Mouse (Mus musculus) brown adipose tissue, adult 24 weeks (tissue): ENCODE results near the gene Kat2b. TPM values are rescaled to one million over a fixed set of nuclear protein-coding genes. Genes with fewer than 3 reads are reported as not detected.
"Not testable (repeated sequence)": the region's sequence is repeated elsewhere in the genome, so short reads cannot be mapped to it uniquely, and the experiment has no call there.

Experiments used
- H3K27ac ChIP-seq: fragments of 200-500 bp; replicated peaks from 2 replicates; pipeline ENCODE4 v1.5.1; 2012; ENCODE audit warnings: low read depth, mild to moderate bottlenecking, low read length
- H3K4me1 ChIP-seq: fragments of 200-500 bp; 2 replicates; pipeline ENCODE4 v1.6.1; 2012; ENCODE audit warnings: low read length, mixed read lengths; ENCODE audit not compliant: control insufficient read depth, insufficient read depth, insufficient read length
- H3K4me3 ChIP-seq: fragments of 200-500 bp; 2 replicates; pipeline ENCODE4 v1.5.1; 2012; ENCODE audit warnings: low read depth, mild to moderate bottlenecking, low read length, moderate library complexity; ENCODE audit not compliant: insufficient read depth
- polyA plus RNA-seq: library from polyadenylated mRNA; stranded (reverse); fragments of >200 nt; gene quantifications from 2 replicates; pipeline ENCODE4 v1.2.4, GENCODE M21; 2012; ENCODE audit not compliant: missing spikeins, insufficient read depth, insufficient read length

The Kat2b gene
- polyA plus RNA-seq, 1 experiment, result 52.3 TPM

DNA sequence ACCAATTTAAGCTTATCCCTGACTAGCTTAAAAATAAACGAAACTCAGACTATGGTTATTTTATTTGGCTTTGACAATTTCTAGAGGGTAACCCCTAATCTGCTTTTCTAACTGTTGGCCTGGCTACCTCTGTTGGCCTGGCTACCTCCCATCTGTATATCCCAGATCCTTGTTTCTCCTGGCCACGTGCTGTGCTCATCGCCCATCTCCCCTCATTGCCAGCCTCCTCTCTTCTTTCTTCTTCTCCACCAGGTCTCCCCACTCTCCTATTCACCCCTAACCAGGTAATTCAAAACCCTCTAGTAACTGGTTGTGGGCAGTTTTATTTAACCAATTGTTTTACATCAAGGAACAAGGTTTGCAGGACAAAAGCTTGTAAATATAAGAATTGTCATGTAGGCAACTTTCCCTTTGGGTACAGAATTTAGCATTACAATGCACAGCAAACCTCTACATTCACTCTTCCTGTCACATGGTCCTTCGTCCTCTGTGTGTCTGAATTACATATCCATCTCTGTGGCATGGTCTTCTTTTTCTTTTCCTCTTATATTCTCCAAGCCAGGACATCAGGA lies 5.1 kb upstream of the Kat2b start:
- Histone ChIP-seq H3K4me3 (no peak overlapping the region), H3K27ac (no peak overlapping the region), H3K4me1 (no peaks in the 10 kb centered on the region)

DNA sequence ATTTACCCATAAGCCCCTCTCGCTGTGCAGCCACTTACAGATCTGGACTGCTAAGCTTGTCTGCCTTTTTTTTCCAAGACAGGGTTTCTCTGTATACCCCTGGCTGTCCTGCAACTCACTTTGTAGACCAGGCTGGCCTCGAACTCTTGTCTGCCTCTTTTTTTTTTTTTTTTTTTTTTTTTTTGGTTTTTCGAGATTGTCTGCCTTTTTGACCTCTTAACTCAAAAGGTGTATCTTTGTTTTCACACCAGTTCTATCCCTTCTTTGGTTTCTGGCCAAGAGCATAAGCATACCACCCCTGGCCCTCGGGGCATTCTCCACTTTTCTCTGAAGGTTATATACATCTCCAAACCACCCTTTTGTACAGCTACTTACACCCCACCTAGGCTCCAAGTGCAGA lies 1.8 kb upstream of the Kat2b start:
- H3K27ac ChIP-seq, result no peak overlapping the region
- H3K4me3 ChIP-seq, result no peak overlapping the region
- H3K4me1 ChIP-seq, result peaks cover 7% of the 10 kb centered on the region

DNA sequence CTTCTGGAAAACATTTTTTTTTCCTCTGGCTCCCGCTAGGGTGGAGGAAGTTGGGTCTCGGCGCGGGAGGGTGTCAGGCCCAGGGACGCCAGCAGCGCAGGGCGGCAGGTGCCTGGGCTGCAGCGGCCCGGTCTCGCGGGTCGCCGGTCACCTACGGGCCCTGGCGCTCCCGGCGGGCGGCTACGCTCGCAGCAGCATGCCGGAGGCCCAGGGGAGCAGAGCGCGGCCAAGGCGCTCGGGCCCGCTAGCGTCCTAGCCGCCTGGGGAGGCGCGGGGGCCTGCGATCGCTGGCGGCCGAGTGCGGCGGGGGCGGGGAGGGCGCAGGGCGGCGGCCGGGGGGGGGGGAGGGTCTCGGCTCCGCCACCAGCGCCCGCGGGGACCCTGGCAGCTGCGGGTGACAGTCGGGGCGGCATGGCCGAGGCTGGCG lies 271 bp downstream of the Kat2b start:
- Histone ChIP-seq H3K27ac (peak overlapping the region; percentile 88), H3K4me3 (peak overlapping the region; percentile 80), H3K4me1 (peaks cover 16% of the 10 kb centered on the region)

DNA sequence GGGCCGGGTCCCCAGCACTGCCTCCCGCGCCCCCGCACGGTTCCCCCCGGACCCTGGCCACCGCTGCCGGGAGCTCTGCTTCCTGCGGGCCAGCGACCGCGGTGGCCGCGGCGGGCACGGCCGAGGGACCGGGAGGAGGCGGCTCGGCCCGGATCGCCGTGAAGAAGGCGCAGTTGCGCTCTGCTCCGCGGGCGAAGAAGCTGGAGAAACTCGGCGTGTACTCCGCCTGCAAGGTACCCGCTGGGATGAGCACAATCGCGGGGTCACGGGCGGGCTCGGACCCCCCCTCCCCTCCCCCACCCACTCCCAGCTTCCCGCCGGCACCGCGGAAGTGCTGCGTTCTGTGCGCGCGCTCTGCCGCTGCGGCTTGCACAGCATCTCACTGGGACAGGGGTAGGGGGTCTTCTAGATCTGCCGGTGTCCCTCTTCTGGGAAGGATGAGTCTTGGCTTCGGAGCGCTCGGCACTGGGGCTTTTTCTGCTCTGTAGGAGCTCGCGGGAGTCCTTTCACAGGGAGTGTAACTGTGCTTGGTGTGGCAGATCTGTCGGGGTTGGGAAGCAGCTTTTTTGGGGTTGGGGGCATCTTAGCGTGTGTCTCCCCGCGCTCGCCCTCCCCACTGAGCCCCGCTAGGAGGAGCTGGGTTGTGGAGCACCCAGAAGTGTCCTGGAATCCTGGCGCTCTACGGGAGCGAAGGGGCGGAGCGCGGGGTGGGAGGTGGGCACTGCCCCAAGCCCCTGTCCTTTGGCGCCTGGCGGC lies 863 bp downstream of the Kat2b start:
- H3K4me3 ChIP-seq, result peak overlapping the region; percentile 80
- peak overlapping the region; percentile 88 for H3K27ac ChIP-seq
- H3K4me1 ChIP-seq, result peaks cover 16% of the 10 kb centered on the region

DNA sequence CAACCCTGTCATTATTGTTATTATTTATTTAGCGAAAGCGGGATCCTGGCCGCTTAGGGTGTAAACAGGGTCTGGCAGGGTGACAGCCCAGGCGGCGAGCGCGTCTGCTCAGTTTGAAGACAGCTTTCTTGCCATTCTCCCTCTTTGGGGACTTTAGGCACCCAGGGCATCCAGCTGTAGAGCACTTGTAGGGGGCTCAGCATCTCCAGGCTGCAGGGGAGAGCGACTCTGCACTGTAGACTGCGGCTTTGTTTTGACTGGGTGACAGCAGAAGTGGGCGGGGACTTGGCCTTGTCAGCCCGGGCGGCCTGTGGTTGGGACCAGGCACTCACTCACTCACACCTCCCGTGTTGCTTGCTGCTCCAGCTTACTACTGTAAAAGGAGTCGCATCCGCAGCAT lies 1.5 kb downstream of the Kat2b start:
- H3K4me3 ChIP-seq, result peak overlapping the region; percentile 80
- H3K27ac ChIP-seq, result no peak overlapping the region

DNA sequence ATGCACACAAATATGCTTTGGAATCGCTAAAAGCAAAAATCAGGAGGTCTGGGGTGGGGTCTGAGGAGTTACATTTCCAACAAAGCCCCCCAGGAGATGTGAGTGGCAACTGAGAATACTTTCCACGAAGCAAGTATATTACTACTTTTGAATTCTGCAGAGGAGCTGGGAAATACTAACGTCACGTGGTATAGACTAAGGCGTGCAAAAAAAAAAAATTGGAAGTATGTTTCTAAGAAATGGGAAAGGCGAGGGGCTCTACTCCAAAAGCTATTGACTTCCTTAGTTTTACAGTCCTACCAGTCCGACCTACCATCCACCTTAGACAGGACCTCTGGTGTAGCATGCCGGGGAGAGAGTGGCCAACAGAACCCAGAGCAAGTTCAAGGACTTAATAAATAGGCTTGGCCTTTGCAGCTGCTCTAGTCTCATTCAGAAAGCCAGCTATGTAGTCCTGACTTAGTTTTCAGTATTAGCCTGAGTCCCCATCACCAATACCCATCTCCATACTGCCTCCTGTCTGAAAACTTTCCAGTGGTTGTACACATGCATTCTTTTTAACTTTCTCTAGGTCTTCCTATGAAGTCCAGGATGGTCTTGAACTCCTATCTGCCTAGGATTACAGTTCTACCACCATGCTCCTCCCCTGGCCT lies 2.2 kb downstream of the Kat2b start:
- peaks cover 22% of the 10 kb centered on the region for H3K4me1 ChIP-seq
- H3K27ac ChIP-seq, result 0 out of 2 replicates have a peak overlapping the region, but pooled peaks have one; percentile 11
- peak overlapping the region; percentile 80 for H3K4me3 ChIP-seq

More for the DNA sequence above, 1.5 kb downstream of the Kat2b start:
- peaks cover 18% of the 10 kb centered on the region for H3K4me1 ChIP-seq

DNA sequence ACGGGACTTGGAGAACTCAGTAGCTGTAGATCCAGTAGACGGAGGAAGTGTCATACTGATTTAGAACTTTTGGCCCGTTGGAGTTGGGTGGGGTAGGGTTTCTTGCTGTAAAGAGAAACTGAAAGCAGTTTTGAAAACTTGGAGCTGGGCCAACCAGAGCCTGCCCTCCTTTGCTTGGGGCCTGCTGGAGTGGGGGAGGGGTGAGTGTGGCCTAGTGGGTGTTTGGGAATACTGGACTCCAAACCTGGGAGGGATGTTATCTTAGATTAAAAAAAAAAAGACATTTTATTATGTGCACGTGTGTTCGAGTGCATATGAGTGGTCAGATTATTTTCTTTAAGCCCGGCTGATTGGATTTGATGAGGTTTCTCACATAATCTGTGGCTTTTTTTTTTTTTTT lies 3.2 kb downstream of the Kat2b start:
- Histone ChIP-seq H3K27ac (peak overlapping the region; percentile 92), H3K4me1 (peaks cover 27% of the 10 kb centered on the region), H3K4me3 (peak overlapping the region; percentile 50)

DNA sequence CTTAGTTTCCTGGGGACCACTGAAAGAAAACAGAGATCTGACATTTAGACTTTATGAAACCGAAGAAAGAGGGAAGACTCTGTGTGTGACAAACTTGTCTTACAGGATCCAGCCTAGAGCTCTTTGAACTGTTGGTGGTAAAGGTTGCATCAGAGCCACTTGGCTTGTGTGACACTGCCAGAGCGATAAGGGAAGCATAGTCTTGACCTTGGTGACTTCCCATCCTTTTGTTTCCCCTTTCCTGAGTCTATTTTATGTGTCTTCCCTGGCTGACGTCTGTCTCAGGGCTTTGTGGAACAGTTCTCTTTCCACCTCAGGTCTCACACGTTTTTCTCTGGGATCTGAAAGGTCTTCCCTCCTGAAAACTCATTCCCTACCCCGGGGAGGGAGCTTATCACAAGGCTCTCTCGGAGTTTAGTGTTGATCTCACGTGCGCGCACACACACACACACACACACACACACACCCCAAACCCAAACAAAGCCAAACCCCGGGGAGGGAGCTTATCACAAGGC lies 3.8 kb downstream of the Kat2b start:
- Histone ChIP-seq H3K4me3 (no peak overlapping the region), H3K27ac (peak overlapping the region; percentile 65), H3K4me1 (peaks cover 27% of the 10 kb centered on the region)

DNA sequence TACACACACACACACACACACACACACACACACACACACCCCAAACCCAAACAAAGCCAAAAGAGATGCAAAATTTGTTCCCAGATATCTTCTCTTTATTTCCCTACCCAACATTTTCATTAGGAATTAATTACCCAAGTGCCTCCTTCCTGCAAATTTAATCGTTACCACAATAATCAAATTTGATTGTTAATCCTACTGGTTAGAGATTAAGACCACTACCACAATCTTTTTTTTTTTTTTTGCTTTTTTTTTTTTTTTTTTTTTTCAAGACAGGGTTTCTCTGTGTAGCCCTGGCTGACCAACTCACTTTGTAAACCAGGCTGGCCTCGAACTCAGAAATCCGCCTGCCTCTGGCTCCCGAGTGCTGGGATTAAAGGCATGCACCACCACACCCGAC lies 4.3 kb downstream of the Kat2b start:
- H3K27ac ChIP-seq, result peak overlapping the region; percentile 65

DNA sequence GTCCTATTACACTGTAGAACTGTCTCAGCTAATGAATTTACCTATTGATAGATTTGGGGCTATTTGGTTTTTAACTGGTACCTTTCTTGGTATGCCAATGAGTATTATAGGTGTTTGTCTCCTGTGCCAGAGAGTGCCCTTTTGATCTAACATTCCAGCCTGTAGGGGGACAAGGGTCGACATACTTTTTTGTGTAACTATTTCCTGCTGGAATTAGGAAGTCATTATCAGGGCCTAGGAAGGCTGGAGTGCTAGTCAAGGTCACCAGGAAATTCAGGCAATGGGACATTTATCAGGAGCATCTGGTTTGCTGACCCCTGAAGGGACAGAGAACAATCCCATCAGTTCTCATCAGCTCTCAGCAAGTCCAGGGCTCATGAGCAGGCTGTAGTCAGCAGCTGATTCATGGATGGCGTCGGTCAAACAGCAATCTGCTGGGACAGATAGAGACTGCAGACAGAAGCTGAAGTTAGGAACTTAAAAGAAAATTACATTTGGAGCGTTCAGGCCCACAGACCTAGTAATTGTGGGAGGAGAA lies 6.4 kb downstream of the Kat2b start:
- H3K27ac ChIP-seq, result peak overlapping the region; percentile 73
- H3K4me1 ChIP-seq, result peaks cover 39% of the 10 kb centered on the region
- no peak overlapping the region for H3K4me3 ChIP-seq

More for the DNA sequence above, 4.3 kb downstream of the Kat2b start:
- H3K4me1 ChIP-seq, result peaks cover 27% of the 10 kb centered on the region
- not testable (repeated sequence) for H3K4me3 ChIP-seq

DNA sequence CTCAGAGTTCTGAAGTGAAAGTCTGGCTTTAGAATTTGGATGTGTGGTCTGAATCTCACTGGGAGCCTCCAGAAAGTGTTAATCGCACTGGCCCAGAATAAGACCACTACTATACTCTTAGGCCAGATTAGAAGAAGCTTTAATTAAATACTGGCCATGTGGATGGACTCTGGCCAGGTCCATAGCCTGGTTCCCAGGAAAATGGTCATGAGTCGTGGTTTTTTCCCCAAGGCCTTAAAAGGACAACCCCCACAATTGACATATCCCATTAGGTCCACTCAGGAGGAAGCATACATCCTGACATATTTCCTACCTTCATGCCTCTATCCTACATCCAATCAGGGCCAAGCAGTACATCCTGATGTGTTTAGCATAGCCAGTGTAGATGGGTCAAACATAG lies 10.5 kb downstream of the Kat2b start:
- H3K4me3 ChIP-seq, result no peak overlapping the region
- H3K27ac ChIP-seq, result no peak overlapping the region
- H3K4me1 ChIP-seq, result peaks cover 41% of the 10 kb centered on the region

DNA sequence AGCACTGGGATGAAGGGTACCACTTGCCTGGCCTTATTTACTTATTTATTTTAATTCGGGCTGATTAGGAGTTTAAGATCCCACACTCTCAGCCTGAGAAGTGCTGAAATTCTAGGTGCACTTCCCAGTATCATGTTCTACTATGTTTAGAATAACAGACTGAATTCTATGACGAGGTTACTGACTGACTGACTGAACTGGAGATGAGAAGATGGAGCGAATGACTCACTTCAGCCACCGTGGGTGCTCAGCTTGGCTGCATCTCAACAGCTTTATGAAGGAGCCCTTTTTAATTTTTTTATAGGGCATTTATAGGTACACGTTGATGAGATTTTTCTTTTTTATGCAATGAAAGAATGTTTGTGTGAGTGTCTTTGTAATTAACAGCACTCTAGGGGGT lies 11.1 kb downstream of the Kat2b start:
- Histone ChIP-seq H3K4me1 (peaks cover 41% of the 10 kb centered on the region), H3K27ac (no peak overlapping the region), H3K4me3 (no peak overlapping the region)

DNA sequence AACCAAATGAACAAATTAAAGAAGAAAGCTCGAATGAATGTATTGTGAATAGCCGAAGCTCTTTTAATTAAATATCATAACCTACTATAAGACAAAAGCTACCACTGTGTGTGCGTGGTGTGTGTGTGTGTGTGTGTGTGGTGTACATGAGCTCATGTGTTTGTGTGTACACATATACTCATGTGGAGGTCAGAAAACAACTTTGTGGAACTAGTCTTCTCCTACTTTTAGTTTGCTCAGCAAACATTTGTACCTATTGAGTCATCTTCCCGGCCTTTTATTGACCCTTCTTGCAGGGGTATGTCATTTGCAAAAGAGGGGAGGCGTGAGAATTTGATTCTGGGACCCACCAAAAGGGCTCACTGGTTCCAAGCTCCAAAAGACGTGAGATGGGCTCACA lies 11.6 kb downstream of the Kat2b start:
- Histone ChIP-seq H3K4me3 (no peak overlapping the region), H3K4me1 (peaks cover 37% of the 10 kb centered on the region), H3K27ac (no peak overlapping the region; the same call in 1 of the 2 replicates)

DNA sequence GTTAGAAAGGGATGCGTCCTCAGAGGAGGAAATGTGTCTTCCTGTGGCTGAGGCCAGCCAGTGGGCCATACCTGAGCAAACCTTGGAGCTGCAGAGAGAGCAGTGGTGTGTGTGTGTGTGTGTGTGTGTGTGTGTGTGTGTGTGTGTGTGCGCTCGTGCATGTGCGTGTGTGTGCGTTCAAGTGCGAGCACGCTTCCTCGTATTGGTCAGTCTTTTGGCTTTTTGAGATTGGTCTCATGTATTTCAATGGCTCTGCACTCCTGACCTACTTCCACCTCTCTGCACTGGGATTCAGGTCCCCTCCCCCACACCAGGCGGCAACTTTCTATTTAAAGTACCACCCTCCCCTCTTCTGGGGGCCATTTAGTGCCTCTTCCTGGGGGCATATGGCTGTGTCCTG lies 12.1 kb downstream of the Kat2b start:
- no peak overlapping the region for H3K4me3 ChIP-seq
- H3K27ac ChIP-seq, result no peak overlapping the region
- peaks cover 35% of the 10 kb centered on the region for H3K4me1 ChIP-seq

DNA sequence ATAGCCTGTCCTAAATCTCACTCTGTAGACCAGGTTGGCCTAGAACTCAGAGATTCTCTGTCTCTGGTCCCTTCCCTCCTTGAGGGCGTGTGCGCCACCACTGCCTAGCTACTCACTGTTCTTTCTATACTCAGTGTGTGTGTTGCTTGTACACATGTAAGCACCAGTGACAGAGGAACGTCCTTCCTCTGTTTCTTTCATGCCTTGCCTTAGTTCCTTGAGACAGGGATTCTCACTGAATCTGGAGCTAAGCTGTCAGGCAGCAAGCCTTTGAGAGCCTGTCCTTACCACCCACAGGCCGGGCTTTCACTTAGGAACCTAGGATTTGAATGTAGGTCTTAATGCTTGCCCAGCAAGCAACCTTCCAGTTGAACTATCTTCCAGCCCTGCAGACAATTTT lies 13.0 kb downstream of the Kat2b start:
- peaks cover 35% of the 10 kb centered on the region for H3K4me1 ChIP-seq
- 0 out of 2 replicates have a peak overlapping the region, but pooled peaks have one; percentile 7 for H3K27ac ChIP-seq
- no peak overlapping the region for H3K4me3 ChIP-seq
